Mouse (Mus musculus) ovary, adult 18-20 months (tissue): Measurements from ENCODE around the gene Adgrf1.
A peak's percentile ranks its signal among the peaks of the same experiment; 100 is the strongest.
"Not testable (repeated sequence)": the region's sequence is repeated elsewhere in the genome, so short reads cannot be mapped to it uniquely, and the experiment has no call there.

Source experiments
- DNase-seq: peaks from one replicate; pipeline ENCODE4 v3.0.0; 2022; ENCODE audit warnings: low spot score, mixed read lengths

The Adgrf1 gene

GRCm38 (mm10) chr17:43266636-43267035 is 3.5 kb upstream of the Adgrf1 start:
- DNase-seq = no peak

GRCm38 (mm10) chr17:43267046-43267749 is 2.9 kb upstream of the Adgrf1 start:
- DNase-seq = no peak

- DNase-seq = no peak
These were observed 6.1 kb downstream of the Adgrf1 start for GRCm38 (mm10) chr17:43276220-43276619.

- no peak for DNase-seq
These were observed 7.1 kb downstream of the Adgrf1 start for GRCm38 (mm10) chr17:43277223-43277622.

- no peak for DNase-seq
These were observed 9.5 kb downstream of the Adgrf1 start for GRCm38 (mm10) chr17:43279671-43280070.

GRCm38 (mm10) chr17:43282353-43282752 is 12.2 kb downstream of the Adgrf1 start:
- DNase-seq = no peak

GRCm38 (mm10) chr17:43282828-43283227 is 12.7 kb downstream of the Adgrf1 start:
- DNase-seq = no peak

- no peak for DNase-seq
These were observed 29.4 kb downstream of the Adgrf1 start for GRCm38 (mm10) chr17:43299515-43299914.

- no peak for DNase-seq
These were observed 56.0 kb downstream of the Adgrf1 start for GRCm38 (mm10) chr17:43325986-43326671.

- DNase-seq = peak; percentile 26
These were observed 56.9 kb downstream of the Adgrf1 start for GRCm38 (mm10) chr17:43326726-43327700.

GRCm38 (mm10) chr17:43327810-43328209 is 57.7 kb downstream of the Adgrf1 start:
- DNase-seq = no peak

- DNase-seq = no peak
These were observed 59.1 kb downstream of the Adgrf1 start for GRCm38 (mm10) chr17:43329216-43329615.

GRCm38 (mm10) chr17:43329761-43330183 is 59.6 kb downstream of the Adgrf1 start:
- DNase-seq = peak; percentile 64

- no peak for DNase-seq
These were observed 62.6 kb downstream of the Adgrf1 start for GRCm38 (mm10) chr17:43332686-43333085.

- no peak for DNase-seq
These were observed 63.9 kb downstream of the Adgrf1 start for GRCm38 (mm10) chr17:43334074-43334473.

- no peak for DNase-seq
These were observed 67.5 kb downstream of the Adgrf1 start for GRCm38 (mm10) chr17:43337643-43338042.

- DNase-seq = no peak
These were observed 68.2 kb downstream of the Adgrf1 start for GRCm38 (mm10) chr17:43338279-43338678.

- not testable (repeated sequence) for DNase-seq
These were observed 76.4 kb downstream of the Adgrf1 start for GRCm38 (mm10) chr17:43346499-43346898.

GRCm38 (mm10) chr17:43357902-43358539 is 87.9 kb downstream of the Adgrf1 start:
- DNase-seq = no peak

- peak; percentile 15 for DNase-seq
These were observed 89.9 kb downstream of the Adgrf1 start, which contains the start of gene Adgrf5 for GRCm38 (mm10) chr17:43359826-43360619. Gene Adgrf5, plus strand, starts transcription at chr17:43360451.

- DNase-seq = no peak
These were observed 90.9 kb downstream of the Adgrf1 start for GRCm38 (mm10) chr17:43361021-43361420.
